Mouse (Mus musculus): ENCODE measurements around the gene Cpn2. TPM values are rescaled to one million over a fixed set of nuclear protein-coding genes. Genes with fewer than 3 reads are reported as not detected.

Gene Cpn2
- polyA plus RNA-seq, 1 experiment from 2014 or later: not detected

DNA sequence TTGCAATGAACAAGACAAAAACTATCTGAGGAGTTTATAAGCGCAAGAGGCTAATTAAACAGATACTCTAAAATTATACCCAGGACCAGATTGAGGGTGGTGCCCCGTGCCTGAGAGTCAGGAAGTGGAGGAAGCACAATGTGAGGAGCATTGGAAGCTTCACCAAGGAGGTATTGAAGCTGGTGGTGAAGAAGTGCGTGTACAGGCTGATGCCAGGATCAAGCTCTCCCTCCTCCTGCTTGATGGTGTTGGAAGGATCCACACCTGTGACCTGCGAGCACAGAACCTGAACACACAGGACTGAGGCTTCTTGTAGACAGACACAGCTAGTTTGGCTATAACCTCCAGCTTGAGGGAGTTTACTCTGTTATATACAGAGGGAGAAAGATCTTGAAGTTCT is 38.8 kb upstream of the Cpn2 start:
- Histone ChIP-seq H3K4me1 (ENCODE audit: control insufficient read depth, insufficient read depth, low read length) (peaks cover 17% of the 10 kb centered on the region), H3K27me3 (ENCODE audit: control insufficient read depth, insufficient read depth, low read length) (peaks cover 37% of the 10 kb centered on the region), H3K36me3 (ENCODE audit: control insufficient read depth, insufficient read depth, low read length) (no peaks in the 10 kb centered on the region), H3K9me3 (ENCODE audit: control insufficient read depth, low read length) (no peaks in the 10 kb centered on the region), H3K4me2 (ENCODE audit: low read depth, severe bottlenecking) (no peak overlapping the region), H3K4me3 (ENCODE audit: low read depth, low read length) (no peak overlapping the region), H3K9ac (ENCODE audit: low read length) (no peak overlapping the region), H3K27ac (replicated peaks; ENCODE audit: low read depth, low read length) (no peak overlapping the region)
- 89% methylated on average over 4 of the region's 4 CpGs for WGBS
- ATAC-seq (ENCODE audit: insufficient number of reproducible peaks, low FRiP score, low TSS enrichment, low read depth): no peak
- no peak for DNase-seq (ENCODE audit: low spot score)

- WGBS: 76% methylated on average over 5 of the region's 5 CpGs
- H3K4me1 ChIP-seq (ENCODE audit: control insufficient read depth, insufficient read depth, low read length): peaks cover 11% of the 10 kb centered on the region
- peaks cover 23% of the 10 kb centered on the region for H3K27me3 ChIP-seq (ENCODE audit: control insufficient read depth, insufficient read depth, low read length)
- H3K9ac ChIP-seq (ENCODE audit: low read length): no peak overlapping the region
- no peak for ATAC-seq (ENCODE audit: insufficient number of reproducible peaks, low FRiP score, low TSS enrichment, low read depth)
- H3K4me2 ChIP-seq (ENCODE audit: low read depth, severe bottlenecking): no peak overlapping the region
- H3K9me3 ChIP-seq (ENCODE audit: control insufficient read depth, low read length): no peaks in the 10 kb centered on the region
- no peaks in the 10 kb centered on the region for H3K36me3 ChIP-seq (ENCODE audit: control insufficient read depth, insufficient read depth, low read length)
- DNase-seq (ENCODE audit: low spot score): no peak
- H3K4me3 ChIP-seq (ENCODE audit: low read depth, low read length): no peak overlapping the region
- no peak overlapping the region for H3K27ac ChIP-seq (replicated peaks; ENCODE audit: low read depth, low read length)
Observed at GRCm38 (mm10) chr16:30304236-30304635, 36.9 kb upstream of the Cpn2 start.

GRCm38 (mm10) chr16:30303411-30303810 is 36.1 kb upstream of the Cpn2 start:
- Histone ChIP-seq H3K4me2 (ENCODE audit: low read depth, severe bottlenecking) (no peak overlapping the region), H3K9ac (ENCODE audit: low read length) (no peak overlapping the region), H3K36me3 (ENCODE audit: control insufficient read depth, insufficient read depth, low read length) (no peaks in the 10 kb centered on the region), H3K4me1 (ENCODE audit: control insufficient read depth, insufficient read depth, low read length) (peaks cover 5% of the 10 kb centered on the region; the same call in 1 of the 2 replicates), H3K9me3 (ENCODE audit: control insufficient read depth, low read length) (no peaks in the 10 kb centered on the region), H3K27me3 (ENCODE audit: control insufficient read depth, insufficient read depth, low read length) (peaks cover 14% of the 10 kb centered on the region), H3K27ac (replicated peaks; ENCODE audit: low read depth, low read length) (no peak overlapping the region), H3K4me3 (ENCODE audit: low read depth, low read length) (no peak overlapping the region)
- 69% methylated on average over 2 of the region's 2 CpGs for WGBS
- ATAC-seq (ENCODE audit: insufficient number of reproducible peaks, low FRiP score, low TSS enrichment, low read depth) (no peak), DNase-seq (ENCODE audit: low spot score) (no peak)

DNA sequence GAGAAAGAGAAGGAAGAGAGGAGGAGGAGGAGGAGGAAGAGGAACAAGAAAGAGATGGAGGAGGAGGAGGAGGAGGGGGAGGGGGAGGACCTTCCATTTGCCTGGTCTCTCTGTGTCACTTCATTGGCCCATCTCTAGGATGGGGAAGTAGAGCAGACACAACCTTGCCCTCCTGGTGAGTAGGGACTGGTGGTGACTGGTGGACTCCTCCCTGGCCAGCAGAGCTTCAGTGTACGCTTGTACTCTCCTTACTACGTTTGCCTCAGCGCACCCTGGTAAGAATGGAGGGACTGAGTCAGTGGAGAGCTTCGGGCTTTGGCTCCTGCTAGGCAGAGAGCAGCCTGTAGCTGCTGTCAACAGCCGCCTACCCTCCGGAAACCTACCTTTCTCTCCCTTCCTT is 35.4 kb upstream of the Cpn2 start:
- Histone ChIP-seq H3K4me3 (ENCODE audit: low read depth, low read length) (no peak overlapping the region), H3K27me3 (ENCODE audit: control insufficient read depth, insufficient read depth, low read length) (peaks cover 7% of the 10 kb centered on the region), H3K27ac (replicated peaks; ENCODE audit: low read depth, low read length) (no peak overlapping the region), H3K4me2 (ENCODE audit: low read depth, severe bottlenecking) (no peak overlapping the region), H3K9ac (ENCODE audit: low read length) (no peak overlapping the region), H3K4me1 (ENCODE audit: control insufficient read depth, insufficient read depth, low read length) (no peaks in the 10 kb centered on the region; the same call in 1 of the 2 replicates), H3K36me3 (ENCODE audit: control insufficient read depth, insufficient read depth, low read length) (no peaks in the 10 kb centered on the region), H3K9me3 (ENCODE audit: control insufficient read depth, low read length) (no peaks in the 10 kb centered on the region)
- ATAC-seq (ENCODE audit: insufficient number of reproducible peaks, low FRiP score, low TSS enrichment, low read depth) (no peak), DNase-seq (ENCODE audit: low spot score) (no peak)
- 86% methylated on average over 6 of the region's 6 CpGs for WGBS

GRCm38 (mm10) chr16:30299711-30300277 is 32.5 kb upstream of the Cpn2 start:
- Histone ChIP-seq H3K27me3 (ENCODE audit: control insufficient read depth, insufficient read depth, low read length) (no peaks in the 10 kb centered on the region), H3K9ac (ENCODE audit: low read length) (no peak overlapping the region), H3K27ac (replicated peaks; ENCODE audit: low read depth, low read length) (no peak overlapping the region), H3K4me1 (ENCODE audit: control insufficient read depth, insufficient read depth, low read length) (no peaks in the 10 kb centered on the region), H3K9me3 (ENCODE audit: control insufficient read depth, low read length) (no peaks in the 10 kb centered on the region), H3K4me3 (ENCODE audit: low read depth, low read length) (no peak overlapping the region), H3K4me2 (ENCODE audit: low read depth, severe bottlenecking) (no peak overlapping the region), H3K36me3 (ENCODE audit: control insufficient read depth, insufficient read depth, low read length) (no peaks in the 10 kb centered on the region)
- DNase-seq (ENCODE audit: low spot score) (no peak), ATAC-seq (ENCODE audit: insufficient number of reproducible peaks, low FRiP score, low TSS enrichment, low read depth) (no peak)
- 66% methylated on average over 10 of the region's 10 CpGs for WGBS

GRCm38 (mm10) chr16:30297450-30297849 is 30.2 kb upstream of the Cpn2 start:
- ATAC-seq (ENCODE audit: insufficient number of reproducible peaks, low FRiP score, low TSS enrichment, low read depth) (no peak), DNase-seq (ENCODE audit: low spot score) (no peak)
- no peaks in the 10 kb centered on the region for H3K27me3 ChIP-seq (ENCODE audit: control insufficient read depth, insufficient read depth, low read length)
- no peaks in the 10 kb centered on the region for H3K4me1 ChIP-seq (ENCODE audit: control insufficient read depth, insufficient read depth, low read length)
- no peak overlapping the region for H3K9ac ChIP-seq (ENCODE audit: low read length)
- H3K9me3 ChIP-seq (ENCODE audit: control insufficient read depth, low read length): no peaks in the 10 kb centered on the region
- H3K36me3 ChIP-seq (ENCODE audit: control insufficient read depth, insufficient read depth, low read length): no peaks in the 10 kb centered on the region
- H3K4me2 ChIP-seq (ENCODE audit: low read depth, severe bottlenecking): no peak overlapping the region
- no peak overlapping the region for H3K4me3 ChIP-seq (ENCODE audit: low read depth, low read length)
- no peak overlapping the region for H3K27ac ChIP-seq (replicated peaks; ENCODE audit: low read depth, low read length)
- 83% methylated on average over 7 of the region's 7 CpGs for WGBS

DNA sequence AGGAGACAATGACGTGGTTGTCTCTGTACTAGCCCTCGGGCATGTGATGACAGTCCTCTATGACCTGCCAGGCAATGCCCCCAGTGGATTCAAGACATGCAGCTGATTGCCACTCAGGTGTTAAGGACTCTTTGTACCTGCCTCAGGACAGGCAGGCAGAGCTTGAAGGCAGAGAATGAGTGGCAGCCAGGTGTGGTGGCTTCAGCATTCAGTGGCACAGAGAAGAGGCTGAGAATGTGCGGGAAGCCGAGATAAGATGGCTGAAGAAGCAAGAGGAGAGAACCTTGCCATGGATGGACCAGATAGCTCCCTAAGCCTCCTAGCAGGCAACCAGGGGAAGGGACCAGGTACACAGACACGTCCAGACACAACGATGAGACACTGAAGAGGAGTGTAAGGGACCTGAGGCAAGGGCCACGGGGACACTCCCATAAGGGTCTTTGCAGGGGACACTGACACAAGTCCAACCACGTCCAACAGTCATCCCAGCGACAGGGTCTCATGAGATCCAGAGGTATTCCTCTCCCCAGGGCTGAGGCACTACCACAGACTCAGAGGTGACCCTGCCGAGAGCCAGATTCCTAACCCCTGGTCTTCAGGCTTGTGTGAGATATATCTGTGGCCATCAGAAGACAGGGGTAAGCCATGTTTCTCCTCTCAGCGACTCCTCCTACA is 29.4 kb upstream of the Cpn2 start:
- no peak for DNase-seq (ENCODE audit: low spot score)

GRCm38 (mm10) chr16:30295106-30295505 is 27.8 kb upstream of the Cpn2 start:
- 92% methylated on average over 7 of the region's 7 CpGs for WGBS
- Histone ChIP-seq H3K27me3 (ENCODE audit: control insufficient read depth, insufficient read depth, low read length) (no peaks in the 10 kb centered on the region), H3K4me1 (ENCODE audit: control insufficient read depth, insufficient read depth, low read length) (no peaks in the 10 kb centered on the region), H3K9me3 (ENCODE audit: control insufficient read depth, low read length) (no peaks in the 10 kb centered on the region), H3K9ac (ENCODE audit: low read length) (no peak overlapping the region), H3K36me3 (ENCODE audit: control insufficient read depth, insufficient read depth, low read length) (no peaks in the 10 kb centered on the region), H3K4me2 (ENCODE audit: low read depth, severe bottlenecking) (no peak overlapping the region), H3K27ac (replicated peaks; ENCODE audit: low read depth, low read length) (no peak overlapping the region), H3K4me3 (ENCODE audit: low read depth, low read length) (no peak overlapping the region)
- no peak for ATAC-seq (ENCODE audit: insufficient number of reproducible peaks, low FRiP score, low TSS enrichment, low read depth)
- DNase-seq (ENCODE audit: low spot score): no peak

More for the DNA sequence above, 29.4 kb upstream of the Cpn2 start:
- WGBS: 85% methylated on average over 11 of the region's 11 CpGs
- ATAC-seq (ENCODE audit: insufficient number of reproducible peaks, low FRiP score, low TSS enrichment, low read depth): no peak
- H3K9me3 ChIP-seq (ENCODE audit: control insufficient read depth, low read length): no peaks in the 10 kb centered on the region
- H3K9ac ChIP-seq (ENCODE audit: low read length): no peak overlapping the region
- H3K27me3 ChIP-seq (ENCODE audit: control insufficient read depth, insufficient read depth, low read length): no peaks in the 10 kb centered on the region
- H3K36me3 ChIP-seq (ENCODE audit: control insufficient read depth, insufficient read depth, low read length): no peaks in the 10 kb centered on the region
- H3K4me1 ChIP-seq (ENCODE audit: control insufficient read depth, insufficient read depth, low read length): no peaks in the 10 kb centered on the region
- no peak overlapping the region for H3K4me2 ChIP-seq (ENCODE audit: low read depth, severe bottlenecking)
- H3K27ac ChIP-seq (replicated peaks; ENCODE audit: low read depth, low read length): no peak overlapping the region
- no peak overlapping the region for H3K4me3 ChIP-seq (ENCODE audit: low read depth, low read length)

Measured in limb, embryonic 11.5 days (tissue).